ENCODE assay signal across 14 mouse cellular contexts in genomic region chr7:135453690-135454089, GRCm38 (mm10). TPM values are rescaled to one million over a fixed set of nuclear protein-coding genes. Genes with fewer than 3 reads are reported as not detected.
DNase-seq lines count a peak whose midpoint lies in the region; ATAC-seq lines count a peak whose summit lies in the region.
"Had no signal": no experiment of that assay in that cellular context is flagged by ENCODE, and none has a peak within 500 bp of the region (broad histone marks: within the 10 kb centered on the region; RNA-seq: fewer than 3 reads in every experiment).

No protein-coding gene starts in this region.

- no peak overlapping the region for H3K27ac ChIP-seq in hindbrain, embryonic 11.5 days (ENCODE audit: low read depth, low read length)
- H3K27ac ChIP-seq in hindbrain, embryonic 10.5 days = no peak overlapping the region
- H3K27ac ChIP-seq: midbrain, embryonic 13.5 days had no signal

- no peak overlapping the region for H3K4me3 ChIP-seq in hindbrain, embryonic 11.5 days (ENCODE audit: low read depth, low read length)
- H3K4me3 ChIP-seq in hindbrain, embryonic 10.5 days = no peak overlapping the region
- H3K4me3 ChIP-seq: midbrain, embryonic 13.5 days had no signal

- no peaks in the 10 kb centered on the region for H3K9me3 ChIP-seq in hindbrain, embryonic 11.5 days (ENCODE audit: control insufficient read depth, low read length)
- H3K9me3 ChIP-seq in hindbrain, embryonic 10.5 days = no peaks in the 10 kb centered on the region
- H3K9me3 ChIP-seq: midbrain, embryonic 13.5 days had no signal

- WGBS in hindbrain, embryonic 11.5 days = 65% methylated on average over 3 of the region's 3 CpGs
- WGBS in hindbrain, embryonic 10.5 days = 57% methylated on average over 3 of the region's 3 CpGs

- DNase-seq in hindbrain, embryonic 11.5 days (ENCODE audit: low spot score) = peak; percentile 31
- no peak for DNase-seq in hindbrain, embryonic 10.5 days (ENCODE audit: low spot score)
- peak; percentile 2 for DNase-seq in ovary, postnatal 14 days (ENCODE audit: low spot score)
- DNase-seq in ovary, adult 18-20 months (ENCODE audit: low spot score) = no peak
- DNase-seq in embryo, embryonic 10 days (ENCODE audit: low spot score) = peak; percentile 50
- peak; percentile 51 for DNase-seq in mesoderm, embryonic 11.5 days (ENCODE audit: low read depth, low spot score)
- no peak for DNase-seq in left cerebral cortex, postnatal 10 days (ENCODE audit: extremely low spot score in 1 of 2, low spot score in 2 of 2)
- no peak for DNase-seq in yolk sac, embryonic 10.5 days (ENCODE audit: low spot score)
- DNase-seq: cerebellum, postnatal 36 days; gastrocnemius, postnatal 36 days had no signal

- no peaks in the 10 kb centered on the region for H3K36me3 ChIP-seq in hindbrain, embryonic 11.5 days (ENCODE audit: control insufficient read depth, insufficient read depth, low read length)
- H3K36me3 ChIP-seq in hindbrain, embryonic 10.5 days = no peaks in the 10 kb centered on the region
- H3K36me3 ChIP-seq: midbrain, embryonic 13.5 days had no signal

- H3K4me2 ChIP-seq in hindbrain, embryonic 11.5 days (replicated peaks; ENCODE audit: low read depth, low read length) = no peak overlapping the region
- H3K4me2 ChIP-seq: midbrain, embryonic 13.5 days had no signal

- H3K9ac ChIP-seq in hindbrain, embryonic 11.5 days (ENCODE audit: low read depth, low read length) = no peak overlapping the region
- H3K9ac ChIP-seq: midbrain, embryonic 13.5 days had no signal

- ATAC-seq in hindbrain, embryonic 11.5 days (ENCODE audit: low FRiP score) = no peak
- ATAC-seq: midbrain, embryonic 13.5 days had no signal

- intact Hi-C loops in left cerebral cortex, postnatal 10 days (cut with DNase I) = loop anchor here (5.0 kb wide), 1 partner anchor 36 kb away; no protein-coding TSS in a partner anchor

- no peaks in the 10 kb centered on the region for H3K4me1 ChIP-seq in hindbrain, embryonic 11.5 days (replicated peaks; ENCODE audit: control insufficient read depth, insufficient read depth, low read length)
- H3K4me1 ChIP-seq in hindbrain, embryonic 10.5 days (replicated peaks) = no peaks in the 10 kb centered on the region
- H3K4me1 ChIP-seq: midbrain, embryonic 13.5 days had no signal

- H3K27me3 ChIP-seq in hindbrain, embryonic 11.5 days (ENCODE audit: control insufficient read depth, insufficient read depth, low read length) = no peaks in the 10 kb centered on the region
- no peaks in the 10 kb centered on the region for H3K27me3 ChIP-seq in hindbrain, embryonic 10.5 days (ENCODE audit: insufficient read depth, poor library complexity, severe bottlenecking)
- H3K27me3 ChIP-seq: midbrain, embryonic 13.5 days had no signal

RNA-seq across cellular contexts. Expression of gene Foxi2, which starts 43.6 kb away (rescaled TPM):
- 0.51 and 0.66 TPM in 2 replicates for polyA plus RNA-seq in hindbrain, embryonic 11.5 days (2014; fragmentation: Nextera tagmentation; extraction: Ambion mirVana)
- polyA plus RNA-seq in hindbrain, embryonic 10.5 days (2016; fragmentation: Nextera tagmentation; extraction: Ambion mirVana) = 4.1 and 6.9 TPM in 2 replicates
- not detected for total RNA-seq in left cerebral cortex, postnatal 10 days (2021)
- total RNA-seq: gastrocnemius, postnatal 36 days; hematopoietic stem cell, adult 5-6 weeks had no signal
- polyA plus RNA-seq: brain, embryonic 14.5 days; liver, embryonic 16.5 days; midbrain, embryonic 13.5 days had no signal

Comparison
In these comparisons a context has a peak if more than half of its experiments do, and no peak if none do; other contexts are left out.
1. DNase-seq: peak in hindbrain, embryonic 11.5 days (single experiment), ovary, postnatal 14 days (single experiment), embryo, embryonic 10 days (single experiment) and mesoderm, embryonic 11.5 days (single experiment); none in hindbrain, embryonic 10.5 days (single experiment), ovary, adult 18-20 months (single experiment), left cerebral cortex, postnatal 10 days (0 of 2) and yolk sac, embryonic 10.5 days (single experiment).